Mouse (Mus musculus) embryo, embryonic 11 days (tissue): ENCODE measurements around the gene Zfhx3.

Experiments
- DNase-seq: peaks from one replicate; pipeline ENCODE4 v3.0.0-alpha.2; 2015

The Zfhx3 gene

GRCm38 (mm10) chr8:108101131-108101530 is 158.7 kb downstream of the Zfhx3 start:
- DNase-seq, result peak; percentile 73

- DNase-seq, result peak; percentile 35
These were observed 159.8 kb downstream of the Zfhx3 start for GRCm38 (mm10) chr8:108101978-108102865.

GRCm38 (mm10) chr8:108104471-108105098 is 162.1 kb downstream of the Zfhx3 start:
- peak; percentile 44 for DNase-seq

GRCm38 (mm10) chr8:108125053-108125452 is 182.6 kb downstream of the Zfhx3 start:
- DNase-seq, result no peak

DNA sequence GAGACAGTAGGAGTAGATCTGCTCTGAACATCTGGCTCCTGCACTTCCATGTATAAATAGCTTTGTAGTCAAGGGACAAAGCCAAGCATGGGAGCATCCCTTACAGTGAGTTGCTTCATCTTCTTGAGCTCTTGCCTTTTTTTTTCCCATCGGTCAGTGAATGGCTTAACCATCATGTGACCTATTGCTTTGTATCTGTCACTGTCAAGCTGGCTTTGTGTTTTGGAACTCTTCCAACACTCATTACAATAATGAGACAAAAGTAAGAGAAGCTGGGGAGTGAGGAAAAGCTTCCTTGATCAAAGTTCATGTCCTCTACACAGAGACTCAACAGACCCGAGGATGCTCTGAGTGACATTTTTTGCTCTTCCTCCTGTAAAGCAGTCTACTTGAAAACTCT is 183.0 kb downstream of the Zfhx3 start:
- no peak for DNase-seq

- no peak for DNase-seq
These were observed 204.1 kb downstream of the Zfhx3 start for GRCm38 (mm10) chr8:108146536-108146935.

- DNase-seq, result no peak
These were observed 206.3 kb downstream of the Zfhx3 start for GRCm38 (mm10) chr8:108148599-108149249.

DNA sequence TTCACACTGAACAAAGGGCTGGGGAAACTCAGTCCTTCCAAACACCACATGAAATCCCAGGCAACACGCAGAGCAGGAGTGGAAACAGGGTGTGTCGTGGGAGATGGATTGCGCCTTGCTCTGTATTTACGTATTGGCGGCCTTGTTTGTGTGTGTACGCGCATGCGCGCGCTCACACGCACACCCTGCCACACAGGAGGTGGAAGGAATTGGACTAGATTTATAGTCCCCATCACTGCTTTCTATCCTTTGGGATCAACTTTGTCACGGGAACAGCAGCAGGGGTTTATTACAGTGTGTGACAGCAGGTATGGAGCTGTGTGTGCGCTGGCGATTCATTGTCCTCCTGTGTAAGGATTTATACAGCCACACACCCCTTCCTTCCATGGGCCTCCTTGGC is 228.4 kb downstream of the Zfhx3 start:
- no peak for DNase-seq

- DNase-seq, result no peak
These were observed 240.9 kb downstream of the Zfhx3 start for GRCm38 (mm10) chr8:108183296-108183695.

DNA sequence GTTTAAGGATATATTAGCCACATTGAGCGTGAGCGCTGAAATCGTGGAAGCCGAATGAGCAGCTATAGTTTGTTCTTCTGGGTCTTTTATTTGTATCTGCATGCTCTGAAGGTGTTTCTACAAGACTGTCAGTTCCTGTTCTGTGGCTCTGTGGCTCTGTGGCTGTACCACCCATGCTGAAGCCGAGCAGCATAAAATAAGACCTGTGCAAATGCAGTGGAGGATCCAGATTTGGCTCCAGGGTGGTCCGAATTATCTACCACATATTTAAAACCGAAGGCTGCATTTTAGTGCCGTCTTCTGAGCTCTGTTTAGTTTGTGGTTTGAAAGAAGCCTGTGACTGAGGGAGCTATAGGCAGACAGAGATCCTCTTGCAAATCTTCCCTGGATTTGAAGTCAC is 241.5 kb downstream of the Zfhx3 start:
- DNase-seq, result no peak

DNA sequence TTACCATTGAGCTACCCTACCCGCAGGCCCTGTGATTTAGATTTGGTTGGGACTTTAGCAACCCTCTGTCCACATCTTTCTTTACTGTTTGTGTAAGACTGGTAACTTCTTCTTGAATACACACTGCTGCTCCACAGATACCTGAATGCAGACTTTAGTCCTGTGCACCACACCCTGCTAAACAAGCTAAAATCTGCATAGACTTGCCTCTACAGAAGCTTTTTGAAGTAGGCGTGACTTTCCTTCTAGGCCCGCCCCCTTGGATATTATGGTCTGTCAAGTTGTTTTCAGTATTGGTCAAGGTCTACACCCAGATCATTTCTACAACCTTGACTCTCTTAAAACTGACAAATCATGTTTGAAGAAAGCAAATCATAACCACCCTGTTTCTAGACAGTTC is 243.8 kb downstream of the Zfhx3 start:
- DNase-seq, result no peak

GRCm38 (mm10) chr8:108188044-108188443 is 245.6 kb downstream of the Zfhx3 start:
- DNase-seq, result no peak

DNA sequence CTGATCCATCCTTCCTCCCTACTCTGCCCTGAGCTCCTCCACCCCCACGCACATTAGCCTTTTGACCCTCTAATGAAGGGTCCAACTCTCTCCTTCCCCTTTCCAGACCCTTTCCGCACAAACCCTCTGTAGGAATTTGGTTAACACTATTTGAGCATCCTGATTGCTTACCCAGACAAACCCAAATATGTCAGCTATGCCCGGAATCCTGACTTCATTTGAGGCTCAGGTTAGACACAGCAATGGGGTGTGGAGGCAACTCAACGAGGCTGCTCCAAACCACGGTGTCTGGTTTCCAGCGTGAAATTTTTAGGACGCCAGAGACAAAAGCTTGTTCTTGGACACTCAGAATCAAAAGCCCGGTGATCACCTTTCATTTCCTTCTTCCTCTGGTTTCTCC is 252.1 kb downstream of the Zfhx3 start:
- peak; percentile 58 for DNase-seq

DNA sequence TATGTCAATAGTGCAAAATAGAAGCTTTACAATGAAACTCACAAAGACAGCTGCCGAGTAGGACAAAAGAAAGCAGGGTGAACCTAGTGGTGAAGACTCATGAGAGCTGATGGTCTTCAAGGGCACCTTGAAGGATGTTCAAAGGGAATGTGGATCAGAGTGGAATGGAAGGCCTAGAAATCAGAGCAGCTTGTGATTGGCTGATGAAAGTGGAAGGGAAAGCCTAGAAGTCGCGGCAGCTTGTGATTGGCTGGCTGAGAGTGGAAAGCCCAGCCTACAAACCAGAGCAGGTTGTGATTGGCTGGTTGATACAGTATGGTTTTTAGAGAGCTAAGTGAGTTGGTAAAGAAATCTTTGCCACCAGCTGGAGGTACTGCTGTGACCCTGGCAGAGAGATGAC is 272.6 kb downstream of the Zfhx3 start:
- DNase-seq, result no peak

GRCm38 (mm10) chr8:108218171-108218840 is 275.9 kb downstream of the Zfhx3 start:
- no peak for DNase-seq

GRCm38 (mm10) chr8:108220511-108220910 is 278.1 kb downstream of the Zfhx3 start:
- DNase-seq, result no peak

GRCm38 (mm10) chr8:108222091-108222490 is 279.6 kb downstream of the Zfhx3 start:
- DNase-seq, result no peak

- DNase-seq, result peak; percentile 60
These were observed 289.9 kb downstream of the Zfhx3 start for GRCm38 (mm10) chr8:108232326-108232725.

- peak; percentile 39 for DNase-seq
These were observed 292.0 kb downstream of the Zfhx3 start for GRCm38 (mm10) chr8:108234481-108234880.

- DNase-seq, result no peak
These were observed 294.3 kb downstream of the Zfhx3 start for GRCm38 (mm10) chr8:108236715-108237114.

DNA sequence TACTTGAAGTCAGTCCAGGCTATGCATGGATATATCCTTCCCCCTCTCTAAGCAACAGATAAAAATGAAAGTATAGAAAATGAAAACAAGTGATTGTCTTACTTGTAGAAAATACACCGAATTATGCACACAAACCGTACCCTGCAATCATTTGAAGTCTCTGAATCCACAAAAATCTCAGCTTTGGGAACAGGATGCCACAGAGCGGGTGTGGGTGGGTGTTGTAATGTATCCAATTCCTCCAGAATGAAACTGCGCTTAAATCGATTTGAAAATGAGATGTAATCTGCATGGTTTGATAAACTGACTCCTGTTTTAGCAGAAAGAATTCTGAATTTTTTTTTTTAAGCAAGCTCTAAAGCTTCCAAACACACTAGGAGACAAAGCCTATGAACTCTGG is 297.1 kb downstream of the Zfhx3 start:
- no peak for DNase-seq

GRCm38 (mm10) chr8:108241041-108241690 is 298.7 kb downstream of the Zfhx3 start:
- DNase-seq, result peak; percentile 69

- DNase-seq, result peak; percentile 72
These were observed 300.8 kb downstream of the Zfhx3 start for GRCm38 (mm10) chr8:108243270-108243669.
